Mouse (Mus musculus) R1 (cell line): ENCODE measurements around the gene Kcnn3.

Experiments used
- DNase-seq: peaks from one replicate; pipeline ENCODE4 v3.0.0-alpha.2; 2018; ENCODE audit warnings: low read depth, low spot score

The Kcnn3 gene

DNA sequence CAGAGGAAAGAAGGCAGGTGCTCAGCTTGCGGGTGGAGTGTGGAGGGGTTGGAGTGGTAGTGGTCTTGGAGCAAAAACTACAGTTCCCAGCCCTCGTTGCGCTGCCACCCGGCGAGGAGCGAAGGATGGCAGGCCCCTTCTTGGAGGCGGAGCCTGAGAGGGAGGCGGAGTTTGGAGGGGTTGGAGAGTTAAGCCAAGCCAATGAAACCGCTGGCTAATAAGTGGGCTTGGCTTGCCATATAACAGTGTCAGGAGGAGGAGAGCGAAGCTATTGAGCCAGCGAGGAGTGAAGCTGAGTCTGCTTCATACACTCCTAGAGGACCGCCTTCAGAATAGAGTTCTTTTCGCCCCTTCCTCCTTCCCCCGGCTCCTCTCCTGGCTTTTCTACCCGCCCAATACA, at the start of gene Kcnn3:
TSS of gene Kcnn3 (plus strand) at position 271 of the 400 bp plus-strand sequence.
- DNase-seq = peak; percentile 95

DNA sequence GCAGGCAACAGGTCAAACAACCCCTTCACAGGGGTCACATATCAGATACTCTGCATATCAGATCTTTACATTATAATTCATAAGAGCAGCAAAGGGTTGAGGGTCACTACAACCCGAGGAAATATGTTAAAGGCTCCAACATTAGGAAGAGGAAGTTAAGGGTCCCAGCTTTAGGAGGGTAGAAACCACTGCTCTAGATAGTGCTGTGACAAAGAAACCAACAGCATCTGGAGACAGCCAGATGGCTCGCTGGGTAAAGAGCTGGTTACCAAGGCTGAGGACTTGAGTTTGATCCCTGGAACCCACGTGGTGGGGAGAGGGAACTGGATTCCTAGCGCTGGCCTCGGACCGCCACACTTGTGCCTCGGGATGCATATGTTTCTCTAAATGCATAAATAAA, 47.7 kb upstream of the Kcnn3 start:
- no peak for DNase-seq

DNA sequence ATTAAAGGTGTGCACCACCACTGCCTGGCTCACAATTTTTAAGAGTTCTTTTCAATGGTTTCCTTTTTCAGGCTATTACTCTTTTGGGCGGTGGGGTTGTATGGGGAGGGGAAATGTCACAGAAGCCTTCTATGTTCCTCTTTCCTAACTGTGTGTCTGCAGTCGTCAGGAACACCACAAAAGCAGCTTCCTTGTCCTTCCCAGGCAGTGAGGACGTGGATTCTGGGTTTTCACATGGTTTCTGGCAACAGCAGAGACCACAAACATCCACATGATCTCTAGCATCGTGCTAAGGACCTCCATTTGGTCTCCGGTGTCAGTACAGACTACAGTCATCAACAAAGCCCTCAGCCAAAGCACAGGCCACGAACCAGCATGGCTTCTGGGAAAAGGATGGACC, 46.1 kb upstream of the Kcnn3 start:
- no peak for DNase-seq

DNA sequence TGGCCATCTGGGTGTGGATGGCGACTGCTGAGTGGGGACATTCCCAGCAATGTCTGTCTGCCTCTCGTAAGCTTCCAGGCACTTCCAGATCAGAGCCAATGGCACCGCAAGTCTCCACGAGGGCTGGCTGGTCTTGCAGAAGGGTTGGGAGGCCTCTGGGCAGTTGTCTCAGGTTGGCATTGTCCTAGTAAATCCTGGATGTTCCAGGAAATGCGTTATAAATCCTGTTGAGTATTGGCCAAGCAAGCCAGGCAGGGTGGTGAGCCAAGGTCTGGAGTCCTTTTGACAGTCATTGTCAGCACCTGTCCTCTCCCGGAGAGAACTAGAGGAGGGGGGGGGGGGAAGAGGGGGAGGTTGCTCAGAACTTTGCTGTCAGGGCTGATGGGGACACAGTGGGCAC, 40.9 kb upstream of the Kcnn3 start:
- no peak for DNase-seq

DNA sequence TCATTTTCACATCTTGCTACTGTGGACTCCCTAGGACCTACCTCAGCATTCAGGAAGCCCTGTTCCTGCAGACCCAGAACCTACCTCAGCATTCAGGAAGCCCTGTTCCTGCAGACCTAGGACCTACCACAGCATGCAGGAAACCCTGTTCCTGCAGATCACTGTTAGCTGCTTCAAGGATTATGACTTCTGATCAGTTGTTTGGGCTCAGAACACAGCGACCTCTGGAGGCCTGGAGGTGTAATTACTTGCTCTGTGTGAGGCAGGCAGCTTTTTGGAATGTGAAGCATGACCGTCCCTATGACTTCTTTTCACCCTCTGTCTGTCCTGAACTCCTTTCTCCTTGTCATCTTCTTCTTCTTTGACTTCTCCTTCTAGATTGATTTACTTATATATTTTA, 38.5 kb upstream of the Kcnn3 start:
- DNase-seq = peak; percentile 92

DNA sequence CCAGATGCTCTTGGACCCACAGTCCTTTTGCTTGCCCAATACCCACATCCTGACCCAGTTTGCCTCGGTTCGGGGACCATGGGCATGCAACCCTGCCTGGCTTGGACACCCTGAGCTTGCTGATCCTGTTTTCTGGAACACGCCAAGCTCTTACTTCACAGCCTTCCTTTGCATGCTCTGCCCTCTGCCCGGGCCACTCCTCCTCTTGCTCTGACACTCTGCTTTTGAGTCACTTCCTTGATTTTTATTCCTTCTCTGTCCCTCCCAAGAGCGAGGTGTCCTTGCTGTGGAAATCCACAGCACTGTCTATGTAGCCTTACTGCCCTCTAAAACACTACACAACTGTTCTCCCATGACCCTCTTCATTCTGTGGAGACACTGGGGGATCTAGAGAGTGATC, 37.7 kb upstream of the Kcnn3 start:
- DNase-seq = no peak

DNA sequence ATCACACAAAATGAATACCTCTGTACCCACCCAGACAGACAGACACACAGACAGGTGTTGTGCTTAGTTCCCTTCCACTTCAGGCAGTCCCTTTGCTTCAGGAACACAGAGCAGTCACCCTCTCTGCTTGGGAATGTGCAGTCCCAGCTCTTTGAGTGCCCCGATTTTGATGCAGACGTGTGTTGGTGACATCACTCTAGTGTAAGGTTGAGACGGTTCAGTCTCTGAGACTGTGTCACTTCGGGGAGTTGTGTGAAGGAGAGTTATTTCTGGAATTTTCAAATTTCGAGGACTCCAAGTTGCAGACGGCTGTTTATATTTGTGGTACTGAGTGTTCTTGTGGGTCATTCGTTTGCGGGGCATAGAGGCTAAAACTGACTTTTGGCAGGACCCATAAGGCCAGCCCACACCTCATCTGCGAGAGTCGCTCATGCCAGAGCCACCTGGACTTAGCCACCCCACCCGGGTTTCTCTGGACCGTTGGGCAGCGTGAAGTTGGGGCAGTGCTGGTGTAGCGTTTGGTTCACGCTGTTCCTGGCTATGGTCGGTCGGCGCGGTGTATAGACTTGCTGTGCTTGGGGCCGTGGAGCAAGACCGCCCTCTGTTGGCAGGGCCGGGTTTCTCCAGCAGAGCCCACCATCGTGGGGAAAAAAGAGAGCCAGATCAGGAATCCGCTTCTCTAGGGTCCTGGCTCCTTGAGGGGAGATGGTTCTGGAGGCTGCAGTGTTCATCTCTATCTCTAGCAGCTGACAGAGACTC, 35.0 kb upstream of the Kcnn3 start:
- peak; percentile 85 for DNase-seq

DNA sequence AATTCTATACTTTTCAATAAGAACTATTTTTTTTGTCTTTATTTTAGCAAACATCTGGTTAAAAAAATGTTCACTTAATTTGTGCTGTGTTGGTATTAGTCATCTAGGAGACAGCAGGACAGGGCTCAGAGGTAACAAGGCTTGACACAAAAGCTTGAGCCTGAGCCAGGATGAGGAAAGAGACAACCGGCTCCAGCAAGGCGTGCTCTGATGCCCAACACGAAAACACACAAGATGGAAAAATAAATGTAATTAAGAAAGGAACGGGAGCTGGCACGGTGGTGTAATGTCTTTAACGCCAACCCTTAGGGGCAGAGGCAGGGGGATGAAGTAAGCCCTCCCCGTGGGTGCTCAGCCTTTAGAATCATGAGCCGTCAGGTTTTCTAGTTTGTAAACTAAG, 33.9 kb upstream of the Kcnn3 start:
- no peak for DNase-seq

DNA sequence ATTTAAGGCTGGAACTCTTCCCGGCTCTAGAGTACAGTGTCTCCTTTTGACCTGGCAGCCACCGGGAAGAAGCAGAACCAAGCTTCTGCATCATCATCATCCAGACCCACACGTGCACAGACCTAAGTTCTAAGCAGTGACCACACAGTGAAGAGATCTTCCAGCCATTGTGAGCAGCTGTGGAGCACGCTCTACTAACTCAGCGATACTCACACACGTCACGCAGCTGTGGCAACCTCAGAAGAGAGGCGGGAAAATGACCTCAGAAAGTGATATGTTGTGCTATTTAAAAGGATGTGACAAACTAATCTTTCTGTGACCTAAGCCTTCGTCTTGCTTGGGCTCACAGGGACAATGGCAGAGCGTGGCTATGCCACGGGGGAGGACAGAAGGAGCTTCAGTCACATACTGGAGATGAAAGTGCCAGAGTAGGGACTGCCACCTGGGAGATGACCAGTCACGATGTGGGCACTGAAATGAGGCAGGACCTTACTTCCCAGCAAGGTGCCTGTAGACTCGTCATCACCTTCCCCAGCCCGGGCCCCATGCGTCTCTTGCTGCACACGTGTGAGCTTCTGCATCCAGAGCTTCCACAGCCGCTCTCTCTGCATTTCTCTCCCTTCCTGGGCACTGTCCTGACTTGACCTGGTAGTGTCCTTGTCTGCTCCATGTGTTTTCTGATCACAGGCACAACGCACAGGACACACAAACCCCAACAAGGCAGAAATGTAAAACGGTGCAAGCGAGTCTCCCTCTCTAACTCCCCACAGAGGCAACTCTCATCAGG, 32.9 kb upstream of the Kcnn3 start:
- no peak for DNase-seq

DNA sequence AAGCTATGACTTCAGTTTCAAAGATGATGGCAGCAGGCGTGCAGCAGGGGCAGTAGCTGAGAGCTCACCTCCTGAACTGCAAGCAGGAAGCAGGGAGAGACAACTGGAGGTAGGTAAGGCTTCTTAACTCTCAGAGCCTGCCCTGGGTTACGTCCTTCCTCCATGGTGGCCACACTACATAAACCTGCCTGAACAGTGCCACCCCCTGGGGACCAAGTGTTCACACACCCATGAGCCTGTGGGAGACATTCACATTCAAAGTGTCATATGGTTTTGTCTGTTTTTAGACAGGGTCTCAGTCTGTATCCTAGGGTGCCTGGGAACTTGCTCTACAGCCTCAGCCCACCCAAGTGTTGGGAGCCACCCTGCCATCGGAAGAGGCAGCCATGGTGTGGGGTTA, 29.2 kb upstream of the Kcnn3 start:
- no peak for DNase-seq

DNA sequence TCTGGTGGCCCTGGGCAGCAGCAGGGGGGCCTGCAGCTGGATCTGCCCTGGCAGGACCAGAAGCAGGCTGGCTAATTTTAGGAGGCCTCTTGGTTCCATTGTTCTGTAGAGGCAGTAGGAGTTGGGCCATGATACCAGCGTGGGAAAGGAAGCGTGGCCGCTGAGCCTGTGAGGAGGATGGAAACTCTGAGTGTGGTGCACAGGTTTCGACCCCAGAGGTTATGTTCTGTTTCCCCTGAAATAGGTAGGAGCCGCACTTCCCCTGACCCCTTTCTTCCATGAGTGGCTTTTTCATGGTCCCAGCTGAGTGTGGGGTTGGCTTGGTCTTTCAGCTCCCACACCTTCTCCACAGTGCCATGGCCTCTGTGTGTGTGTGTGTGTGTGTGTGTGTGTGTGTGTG, 28.4 kb upstream of the Kcnn3 start:
- DNase-seq = no peak

DNA sequence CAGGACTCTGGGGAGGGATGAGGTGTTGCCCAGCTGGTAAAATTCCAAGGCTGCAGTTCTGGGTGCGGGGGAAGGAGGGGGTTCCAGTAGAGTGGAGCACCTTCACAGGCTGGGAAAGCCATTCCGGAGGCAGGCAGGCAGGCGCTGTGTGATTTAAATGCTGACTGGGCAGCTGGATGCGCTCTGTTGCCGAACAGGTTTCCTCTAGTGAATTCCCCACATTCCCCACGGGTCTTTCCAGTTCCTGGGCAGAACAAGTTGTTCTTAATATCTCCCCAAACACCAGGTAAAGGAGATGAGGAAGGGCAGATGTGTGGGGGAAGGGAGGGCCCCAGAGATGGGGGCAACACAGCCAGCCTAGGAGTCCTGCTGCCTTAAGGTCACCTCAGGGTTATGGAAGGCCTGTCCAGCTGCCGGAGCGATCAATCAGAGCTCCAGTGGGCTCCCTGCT, 27.2 kb upstream of the Kcnn3 start:
- no peak for DNase-seq

DNA sequence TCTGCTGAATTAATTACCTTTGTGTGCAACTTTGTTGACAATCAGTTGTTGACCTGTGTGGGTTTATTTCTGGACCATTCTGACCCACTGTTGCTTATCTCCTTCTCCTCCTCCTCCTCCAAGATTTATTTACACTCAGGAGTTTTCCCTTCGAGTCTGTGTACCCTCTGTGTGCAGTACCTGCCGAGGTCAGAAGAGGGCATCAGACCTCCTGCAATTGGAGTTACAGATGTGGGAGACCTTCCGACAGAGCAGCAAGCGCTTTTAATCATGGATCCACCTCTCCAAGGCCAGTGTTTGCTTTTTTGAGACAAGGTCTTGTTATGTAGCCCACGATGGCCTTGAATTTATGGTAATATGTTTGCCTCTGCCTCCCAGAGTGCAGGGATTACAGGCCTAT, 25.3 kb upstream of the Kcnn3 start:
- peak; percentile 59 for DNase-seq

DNA sequence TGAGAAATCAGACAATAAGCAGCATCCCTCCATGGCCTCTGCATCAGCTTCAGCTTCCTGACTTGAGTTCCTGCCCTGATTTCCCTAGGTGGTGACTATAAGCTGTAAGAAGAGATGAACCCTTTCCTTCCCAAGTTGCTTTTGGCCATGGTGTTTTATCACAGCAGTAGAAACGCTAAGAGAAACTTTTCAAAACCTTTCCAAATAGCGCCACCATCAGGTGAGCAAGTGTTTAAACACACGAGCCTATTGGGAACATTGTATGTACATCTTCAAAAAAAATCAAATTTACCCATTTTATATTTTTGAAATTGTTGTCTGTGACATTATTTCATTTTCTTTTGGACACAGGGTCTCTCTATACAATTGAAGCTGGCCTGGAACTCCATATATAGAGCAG, 23.6 kb upstream of the Kcnn3 start:
- peak; percentile 52 for DNase-seq

DNA sequence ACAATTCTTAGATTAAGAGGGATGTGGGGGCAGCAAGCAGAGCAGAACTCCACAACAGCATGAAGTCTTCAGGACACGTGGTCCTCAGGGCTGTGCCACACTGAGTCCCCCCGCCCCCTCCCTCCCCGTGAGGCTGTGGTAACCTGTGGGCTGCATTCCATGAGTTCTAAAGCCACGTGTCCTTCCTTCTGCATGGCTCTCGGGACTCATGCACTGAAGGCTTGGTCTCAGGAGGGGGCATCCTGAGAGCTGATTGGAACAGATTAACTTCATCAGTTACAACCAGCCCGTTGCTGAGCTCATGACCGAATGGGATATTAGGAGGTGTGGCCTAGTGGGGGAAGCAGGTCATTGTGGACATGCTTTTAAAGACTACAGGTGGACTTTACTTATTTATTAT, 20.3 kb upstream of the Kcnn3 start:
- peak; percentile 64 for DNase-seq

DNA sequence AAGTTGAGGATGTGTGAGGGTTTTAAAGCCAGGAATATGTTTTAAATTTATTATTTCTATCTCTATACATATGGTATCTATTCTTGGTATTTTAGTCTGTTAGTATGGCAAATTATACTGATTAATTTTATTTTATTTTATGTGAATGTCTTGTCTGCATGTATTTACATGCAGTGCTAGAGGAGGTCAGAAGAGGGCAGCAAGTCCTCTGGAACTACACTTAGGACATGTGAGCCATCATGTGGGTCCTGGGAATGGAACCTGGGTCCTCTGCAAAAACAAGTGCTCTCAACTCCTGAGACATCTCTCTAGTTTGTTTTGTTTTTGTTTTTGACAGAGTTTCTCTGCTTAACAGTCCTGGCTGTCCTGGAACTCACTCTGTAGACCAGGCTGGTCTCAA, 18.5 kb upstream of the Kcnn3 start:
- peak; percentile 63 for DNase-seq

DNA sequence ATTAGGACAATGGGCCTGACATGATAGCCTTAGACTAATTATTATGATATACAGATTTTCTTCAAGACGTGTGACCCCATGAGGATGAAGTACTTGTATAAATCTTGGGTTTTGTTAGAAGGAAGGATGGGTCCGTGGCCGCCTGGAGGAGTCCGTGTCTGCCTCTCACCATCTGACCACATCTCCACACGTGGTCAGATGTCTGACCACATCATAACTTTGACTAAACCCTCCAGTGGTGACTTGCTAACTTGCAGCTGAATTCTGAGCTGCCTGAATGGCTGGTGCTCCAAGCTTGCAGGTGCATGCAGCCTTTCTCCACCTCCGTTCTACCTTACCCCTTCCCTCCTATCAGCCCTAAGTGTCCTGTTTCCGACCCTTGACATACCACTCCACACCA, 17.4 kb upstream of the Kcnn3 start:
- DNase-seq = no peak

DNA sequence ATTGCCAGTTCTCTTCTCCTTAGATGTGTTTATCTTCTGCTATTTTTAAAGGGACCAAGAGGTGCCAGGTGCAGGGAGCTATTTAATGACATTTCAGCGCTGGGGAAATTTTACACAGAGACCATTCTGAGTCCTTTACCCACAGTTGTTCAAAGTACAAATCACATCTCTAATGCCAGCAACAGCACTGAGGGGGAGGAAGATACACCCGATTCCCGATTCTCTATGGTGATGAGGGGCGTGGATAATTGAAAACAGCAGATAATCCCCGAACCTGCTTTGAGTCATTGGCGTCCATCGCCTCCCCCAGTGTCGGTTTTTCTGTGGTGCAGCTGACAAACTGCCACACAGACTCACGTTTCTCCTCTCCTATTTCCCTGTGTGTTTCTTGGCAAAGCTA, 11.9 kb upstream of the Kcnn3 start:
- no peak for DNase-seq

DNA sequence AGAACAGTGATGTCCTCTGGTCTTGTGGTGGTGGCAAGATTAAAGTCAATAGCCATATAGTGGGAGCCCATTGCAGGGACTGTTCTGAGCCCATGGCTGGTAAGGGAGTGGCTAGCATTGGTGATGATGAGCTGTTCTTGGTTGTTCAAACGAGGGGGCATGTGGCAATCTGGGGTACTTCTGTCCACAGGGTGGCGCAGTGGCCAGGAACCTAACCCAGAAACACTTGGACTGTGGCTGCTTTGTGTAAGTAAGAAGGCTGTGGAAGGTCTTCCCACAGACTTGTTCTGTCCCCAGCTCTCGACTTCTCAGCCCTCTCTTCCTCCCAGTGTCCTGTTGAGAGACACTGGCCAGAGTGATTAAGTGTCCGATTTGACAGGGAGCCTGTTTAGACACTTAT, 9.0 kb upstream of the Kcnn3 start:
- peak; percentile 58 for DNase-seq

DNA sequence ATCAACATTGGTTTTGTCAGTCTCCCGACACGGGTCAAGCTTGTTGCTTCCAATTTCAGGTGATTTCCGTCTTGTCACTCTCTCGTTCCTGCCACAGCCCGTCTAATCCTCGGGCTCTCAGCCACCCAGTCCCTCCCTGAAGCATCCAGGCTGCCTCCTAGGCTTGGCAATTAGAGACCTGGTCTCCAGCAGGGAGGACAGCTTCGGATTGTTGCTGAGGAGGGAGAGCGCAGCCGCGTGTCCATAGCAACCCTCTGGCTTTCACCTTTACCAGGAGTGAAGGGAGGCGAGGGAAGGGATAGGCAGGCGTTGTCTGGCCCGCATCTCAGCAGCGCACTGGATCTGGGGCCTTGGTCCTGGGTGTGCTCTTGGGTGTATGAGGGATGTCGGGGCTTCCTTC, 8.6 kb upstream of the Kcnn3 start:
- DNase-seq = peak; percentile 37

DNA sequence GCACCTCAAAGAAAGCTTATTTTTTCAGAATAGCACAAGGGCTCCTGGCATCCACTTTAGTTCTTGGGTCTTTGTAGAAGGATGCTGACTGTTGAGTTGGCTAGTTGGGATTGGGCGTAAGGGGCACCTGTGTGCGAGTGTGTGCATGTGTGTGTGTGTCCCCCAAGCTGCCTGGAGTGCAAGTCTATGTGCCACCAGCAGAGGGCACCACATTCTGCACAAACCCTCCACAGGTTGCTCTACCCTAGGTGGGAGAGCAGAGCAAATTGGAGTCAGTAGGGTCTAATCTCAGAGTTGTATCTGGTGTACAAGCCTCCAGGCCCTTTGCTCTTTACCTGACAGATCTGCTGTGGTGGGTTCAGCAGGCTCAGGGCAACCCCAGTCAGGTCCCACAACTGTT, 7.7 kb upstream of the Kcnn3 start:
- peak; percentile 79 for DNase-seq

DNA sequence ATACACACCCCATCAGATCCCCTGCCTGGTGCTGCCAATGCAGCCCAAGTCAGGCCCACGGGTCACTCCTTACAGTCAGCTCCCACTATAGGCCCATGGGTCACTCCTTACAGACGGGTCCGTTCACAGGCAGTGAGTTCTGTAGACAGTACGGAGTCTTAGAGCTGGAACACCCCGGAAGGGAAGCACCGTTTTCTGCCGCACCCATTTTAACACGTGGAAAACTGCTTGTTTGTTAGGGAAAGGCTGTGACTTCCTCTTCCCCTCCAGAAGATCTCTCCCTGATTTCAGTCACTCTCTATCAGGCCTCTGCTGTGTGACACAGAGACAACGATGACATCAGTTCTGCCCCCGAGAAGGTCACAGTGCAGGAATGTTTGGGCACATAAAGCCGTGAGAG, 4.5 kb upstream of the Kcnn3 start:
- DNase-seq = no peak

DNA sequence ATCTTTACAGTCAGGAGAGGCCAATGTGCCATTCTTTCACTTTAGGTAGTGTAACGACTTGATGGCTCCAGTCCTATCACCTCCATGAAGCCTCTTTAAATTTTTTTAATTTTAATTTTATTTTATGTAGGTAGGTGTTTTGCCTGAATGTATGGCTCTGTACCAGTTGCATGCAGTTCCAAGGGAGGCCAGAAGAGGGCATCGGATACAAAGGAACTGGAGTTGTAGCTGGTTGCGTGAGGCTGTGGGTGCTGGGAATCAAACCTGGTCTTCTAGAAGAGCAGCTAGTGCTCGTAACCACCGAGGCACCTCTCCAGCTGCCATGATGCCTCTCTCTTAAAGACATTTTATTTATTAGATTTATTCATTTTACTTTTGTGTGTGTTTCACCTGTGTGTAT, 3.6 kb upstream of the Kcnn3 start:
- DNase-seq = peak; percentile 51
